Mouse (Mus musculus) liver, adult (tissue): Measurements from ENCODE around the gene Lrat.

ENCODE experiments used
- GATA4 ChIP-seq: IDR thresholded peaks from 2 replicates; pipeline ENCODE4 v1.6.1; 2014; ENCODE audit warnings: mild to moderate bottlenecking, low read length; ENCODE audit not compliant: insufficient replicate concordance

Lrat gene

GRCm38 (mm10) chr3:82857414-82858077 is 46.2 kb downstream of the Lrat start:
- TF ChIP-seq GATA4, result no peak
